Mouse (Mus musculus) kidney, embryonic 16.5 days (tissue): Measurements from ENCODE around the gene Zfp791. TPM values are rescaled to one million over a fixed set of nuclear protein-coding genes. Genes with fewer than 3 reads are reported as not detected.

ENCODE experiments used
- ATAC-seq: fragments of 200-750 bp; cut with Nextera tagmentation; 2 replicates; pipeline ENCODE4 v1.8.0; 2017; ENCODE audit warnings: moderate TSS enrichment; ENCODE audit not compliant: low FRiP score, low TSS enrichment
- H3K27ac ChIP-seq: fragments of 300-500 bp; sonication (generic); 2 replicates; pipeline ENCODE4 v1.5.1; 2014; ENCODE audit warnings: low read length
- H3K27me3 ChIP-seq: fragments of 300-500 bp; sonication (generic); 2 replicates; pipeline ENCODE4 v1.6.1; 2014; ENCODE audit warnings: low read length, control low read depth, mixed read lengths; ENCODE audit not compliant: insufficient read depth
- H3K36me3 ChIP-seq: fragments of 300-500 bp; sonication (generic); 2 replicates; pipeline ENCODE4 v1.6.1; 2014; ENCODE audit warnings: low read length, control low read depth, mixed read lengths; ENCODE audit not compliant: insufficient read depth
- H3K4me1 ChIP-seq: fragments of 300-500 bp; sonication (generic); 2 replicates; pipeline ENCODE4 v1.6.1; 2014; ENCODE audit warnings: low read length, control low read depth, mixed read lengths; ENCODE audit not compliant: insufficient read depth
- H3K4me2 ChIP-seq: fragments of 300-500 bp; sonication (generic); replicated peaks from 2 replicates; pipeline ENCODE4 v1.6.1; 2014; ENCODE audit warnings: low read depth, low read length
- H3K4me3 ChIP-seq: fragments of 300-500 bp; sonication (generic); 2 replicates; pipeline ENCODE4 v1.5.1; 2014; ENCODE audit warnings: mild to moderate bottlenecking, low read length
- H3K9ac ChIP-seq: fragments of 300-500 bp; sonication (generic); replicated peaks from 2 replicates; pipeline ENCODE4 v1.6.1; 2014; ENCODE audit warnings: low read length
- H3K9me3 ChIP-seq: fragments of 300-500 bp; sonication (generic); 2 replicates; pipeline ENCODE4 v1.6.1; 2016; ENCODE audit warnings: low read length, control low read depth
- WGBS: fragments of 180-500 bp; shearing (Covaris S2); extraction: QIAGEN DNeasy Blood & Tissue Kit; methylation state at CpG from one replicate; pipeline ENCODE4 v1.1.7; 2014; 5-methylcytosine and 5-hydroxymethylcytosine counted together
- microRNA-seq: library from miRNA; unstranded; fragments of <30 nt; microRNA quantifications from one replicate; pipeline ENCODE4, GENCODE M21; 2016
- polyA plus RNA-seq: library from polyadenylated mRNA; unstranded; fragments of >200 nt; fragmentation: Nextera tagmentation; extraction: Ambion mirVana; gene quantifications from 2 replicates; pipeline ENCODE4 v1.2.1, GENCODE M21; 2015

Gene Zfp791
- polyA plus RNA-seq, 1 experiment from 2014 or later = 2.7 TPM

DNA sequence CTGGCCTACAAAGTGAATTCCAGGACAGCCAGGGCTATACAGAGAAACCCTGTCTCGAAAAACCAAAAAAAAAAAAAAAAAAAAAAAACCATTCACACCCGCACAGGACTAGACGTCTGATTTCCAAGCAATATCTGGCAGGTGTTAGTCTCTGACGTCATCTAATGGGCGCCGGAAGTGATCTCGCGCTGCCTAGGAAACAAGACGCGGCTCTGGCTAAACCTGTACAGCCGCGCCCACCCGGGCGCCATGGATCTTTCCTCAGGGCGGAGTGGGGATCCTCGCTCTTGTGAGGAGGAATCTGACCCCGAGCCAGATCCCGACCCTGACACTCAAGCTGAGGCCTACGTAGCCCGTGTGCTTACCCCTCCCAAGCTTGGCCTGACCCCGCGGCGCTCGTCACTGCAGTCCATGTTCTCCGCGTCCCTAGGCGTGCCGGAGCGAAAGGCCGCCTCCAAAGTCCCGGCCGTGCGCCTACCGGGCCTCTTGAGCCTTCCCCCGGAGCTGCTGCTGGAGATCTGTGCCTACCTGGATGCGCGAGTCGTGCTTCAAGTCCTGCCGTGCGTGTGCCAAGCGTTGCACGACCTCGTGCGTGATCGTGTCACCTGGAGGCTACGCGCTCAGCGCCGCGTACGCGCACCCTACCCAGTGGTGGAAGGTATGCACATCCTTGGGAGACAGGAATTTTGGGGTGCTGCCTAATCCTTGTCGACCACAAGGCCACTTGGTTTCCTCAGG is 62.8 kb downstream of the Zfp791 start, which contains the start of gene Fbxw9:
Fbxw9 (plus strand) TSS at position 177 of the 738 bp plus-strand sequence.
- Histone ChIP-seq H3K36me3 (peaks cover 18% of the 10 kb centered on the region), H3K4me3 (peak within 1 kb of the TSS; percentile 95), H3K4me2 (peak within 1 kb of the TSS; percentile 95), H3K9ac (peak within 1 kb of the TSS; percentile 79), H3K27ac (no peak within 1 kb of the TSS), H3K27me3 (no peaks in the 10 kb centered on the region), H3K9me3 (no peaks in the 10 kb centered on the region), H3K4me1 (peaks cover 8% of the 10 kb centered on the region)
- ATAC-seq = peak; percentile 93
- under 1% methylated on average over 52 of the region's 53 CpGs for WGBS

Small RNAs within 50 kb of the gene (microRNA-seq; reads per million reads assigned to microRNA genes)
- gene Gm23388 (3.5 reads per million, percentile 17 among the genes with 10 or more reads in this experiment), gene Mir7070 (not detected)

Other genes with a start within 250 kb of the Zfp791 start
- gene Gcdh, start 229.2 kb downstream of the Zfp791 start, polyA plus RNA-seq = 61.2 and 70.4 TPM in 2 replicates
- 2.4 and 2.8 TPM in 2 replicates for gene Klf1, start 221.2 kb downstream of the Zfp791 start, polyA plus RNA-seq
- 10.2 and 10.6 TPM in 2 replicates for gene Dnase2a, start 214.5 kb downstream of the Zfp791 start, polyA plus RNA-seq
- gene Mast1, start 185.7 kb downstream of the Zfp791 start, polyA plus RNA-seq = 0.34 and 0.54 TPM in 2 replicates
- gene Rtbdn, start 176.1 kb downstream of the Zfp791 start, polyA plus RNA-seq = 0.19 and 0.30 TPM in 2 replicates
- gene Gm49661, start 153.7 kb downstream of the Zfp791 start, polyA plus RNA-seq = not detected in 2 replicates
- 810 and 819 TPM in 2 replicates for gene Prdx2, start 153.5 kb downstream of the Zfp791 start, polyA plus RNA-seq
- 137 and 138 TPM in 2 replicates for gene Rnaseh2a, start 153.3 kb downstream of the Zfp791 start, polyA plus RNA-seq
- gene Junb, start 144.4 kb downstream of the Zfp791 start, polyA plus RNA-seq = 8.3 and 11.7 TPM in 2 replicates
- gene Hook2, start 132.5 kb downstream of the Zfp791 start, polyA plus RNA-seq = 34.8 and 35.2 TPM in 2 replicates
- not detected in 2 replicates for gene Best2, start 108.6 kb downstream of the Zfp791 start, polyA plus RNA-seq
- 150 and 154 TPM in 2 replicates for gene Asna1, start 97.8 kb downstream of the Zfp791 start, polyA plus RNA-seq
- gene Trir, start 96.3 kb downstream of the Zfp791 start, polyA plus RNA-seq = 93.3 and 104 TPM in 2 replicates
- gene Tnpo2, start 86.2 kb downstream of the Zfp791 start, polyA plus RNA-seq = 27.5 and 28.4 TPM in 2 replicates
- 34.6 and 37.3 TPM in 2 replicates for gene Fbxw9, start 63.0 kb downstream of the Zfp791 start, polyA plus RNA-seq
- 0.62 and 0.92 TPM in 2 replicates for gene Gm5741, start 55.1 kb downstream of the Zfp791 start, polyA plus RNA-seq
- gene Dhps, start 51.3 kb downstream of the Zfp791 start, polyA plus RNA-seq = 60.6 and 70.5 TPM in 2 replicates
- gene Wdr83os, start 42.4 kb downstream of the Zfp791 start, polyA plus RNA-seq = 141 TPM in 2 replicates
- 53.0 and 54.8 TPM in 2 replicates for gene Wdr83, start 41.8 kb downstream of the Zfp791 start, polyA plus RNA-seq
- gene Man2b1, start 39.8 kb downstream of the Zfp791 start, polyA plus RNA-seq = 46.9 and 53.6 TPM in 2 replicates
- gene Cks1brt, start 28.8 kb upstream of the Zfp791 start, polyA plus RNA-seq = not detected in 2 replicates
- gene Olfr371, start 102.9 kb upstream of the Zfp791 start, polyA plus RNA-seq = not detected in 2 replicates
- 106 TPM in 2 replicates for gene Orc6, start 176.5 kb upstream of the Zfp791 start, polyA plus RNA-seq
- gene Vps35, start 176.7 kb upstream of the Zfp791 start, polyA plus RNA-seq = 156 and 161 TPM in 2 replicates